Mouse (Mus musculus) heart, adult 2 months (tissue): ENCODE measurements around the gene Mepce.

ENCODE experiments used
- CTCF ChIP-seq: fragments of 200-600 bp; IDR thresholded peaks from 2 replicates; pipeline ENCODE4 v1.8.1; 2022; ENCODE audit warnings: antibody characterized with exemption, mild to moderate bottlenecking, moderate library complexity
- EP300 ChIP-seq: fragments of 200-500 bp; IDR thresholded peaks from 2 replicates; pipeline ENCODE4 v1.6.1; 2011; ENCODE audit warnings: low read depth, low read length, control low read depth; ENCODE audit not compliant: insufficient read depth
- POLR2A ChIP-seq: fragments of 200-500 bp; IDR thresholded peaks from 2 replicates; pipeline ENCODE4 v1.6.1; 2011; ENCODE audit warnings: mild to moderate bottlenecking, low read depth, low read length, control low read depth; ENCODE audit not compliant: insufficient read depth

- TF ChIP-seq POLR2A (no peak), CTCF (no peak), EP300 (no peak)
Measured at GRCm38 (mm10) chr5:137781661-137782060, 5.8 kb downstream of the Mepce start.
